Mouse (Mus musculus): ENCODE data around the gene Lama2.

- no peak for TF ChIP-seq CTCF (IDR thresholded peaks at IDR 0.05; ENCODE audit: borderline replicate concordance, control insufficient read depth, extremely low read depth, insufficient read depth, low read length, poor library complexity)
- no peak for TF ChIP-seq POLR2A (IDR thresholded peaks at IDR 0.05; ENCODE audit: control insufficient read depth, extremely low read depth, insufficient read depth, low read length, poor library complexity)
Observed at GRCm38 (mm10) chr10:27223815-27224375, 395.7 kb downstream of the Lama2 start.
